Mouse (Mus musculus) kidney, adult 2 months (tissue): Measurements from ENCODE around the gene Gpr88. TPM values are rescaled to one million over a fixed set of nuclear protein-coding genes. Genes with fewer than 3 reads are reported as not detected.
A peak's percentile ranks its signal among the peaks of the same experiment; 100 is the strongest.

Experiments
- DNase-seq: peaks from one replicate; pipeline ENCODE4 v3.0.0; 2021
- H3K27ac ChIP-seq: fragments of 200-500 bp; 2 replicates; pipeline ENCODE4 v1.5.1; 2012; ENCODE audit warnings: low read depth, low read length, control low read depth, inconsistent platforms; ENCODE audit not compliant: insufficient read depth
- H3K27me3 ChIP-seq: fragments of 200-500 bp; replicated peaks from 2 replicates; pipeline ENCODE4 v1.6.1; 2012; ENCODE audit warnings: mild to moderate bottlenecking, moderate library complexity, low read length, inconsistent platforms; ENCODE audit not compliant: control insufficient read depth, insufficient read depth
- H3K36me3 ChIP-seq: fragments of 200-500 bp; 2 replicates; pipeline ENCODE4 v1.6.1; 2012; ENCODE audit warnings: mild to moderate bottlenecking, moderate library complexity, low read length, inconsistent platforms; ENCODE audit not compliant: control insufficient read depth, insufficient read depth
- H3K4me1 ChIP-seq: fragments of 200-500 bp; 2 replicates; pipeline ENCODE4 v1.6.1; 2011; ENCODE audit warnings: low read length; ENCODE audit not compliant: control insufficient read depth, insufficient read depth
- H3K4me3 ChIP-seq: fragments of 200-500 bp; 2 replicates; pipeline ENCODE4 v1.5.1; 2011; ENCODE audit warnings: mild to moderate bottlenecking, low read depth, low read length, control low read depth; ENCODE audit not compliant: insufficient read depth
- CTCF ChIP-seq: fragments of 200-500 bp; conservative IDR thresholded peaks from 2 replicates; pipeline ENCODE4 v1.5.1; 2011; ENCODE audit warnings: low read depth, mild to moderate bottlenecking, control low read depth, low read length, moderate library complexity, mixed read lengths; ENCODE audit not compliant: insufficient read depth, insufficient read length
- POLR2A ChIP-seq: fragments of 200-500 bp; IDR thresholded peaks from one replicate; pipeline ENCODE4 v1.6.1; 2011; ENCODE audit warnings: low read depth, low read length, control low read depth
- WGBS: fragments of 180-500 bp; shearing (Covaris S2); methylation state at CpG from one replicate; pipeline ENCODE4 v1.1.7; 2018; 5-methylcytosine and 5-hydroxymethylcytosine counted together
- polyA plus RNA-seq: library from polyadenylated mRNA; depleted of rRNA; stranded (reverse); fragments of >200 nt; gene quantifications from 2 replicates; pipeline ENCODE4 v1.2.3, GENCODE M21; 2012; rRNA removed

The Gpr88 gene
- 0.39 and 0.80 TPM in 2 replicates for polyA plus RNA-seq

DNA sequence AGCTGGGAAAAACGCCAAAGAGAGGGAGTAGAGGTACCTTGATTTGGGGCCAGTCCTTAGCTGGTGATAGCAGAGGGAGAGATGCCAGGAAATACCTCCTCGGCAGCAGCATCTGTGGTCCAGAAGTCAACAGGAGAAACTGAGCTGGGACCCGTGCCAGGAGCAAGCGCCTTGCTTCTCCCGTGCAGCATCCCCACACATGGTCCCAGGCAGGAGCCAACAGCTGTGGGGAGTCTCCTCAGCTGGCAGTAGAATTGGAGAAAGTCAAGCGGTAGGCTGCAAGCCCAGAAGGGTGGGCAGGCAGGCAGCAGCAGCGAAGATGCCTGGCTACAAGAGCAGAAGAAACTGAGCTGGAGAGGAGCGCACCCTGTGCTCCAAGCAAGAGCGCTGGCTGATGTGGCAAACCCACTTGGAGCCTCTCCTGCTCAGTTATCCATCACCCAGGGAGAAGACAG is at the start of gene Gpr88:
Gene Gpr88, minus strand, starts transcription at position 427 of the 455 bp plus-strand sequence.
- DNase-seq, result peak; percentile 51
- TF ChIP-seq CTCF (no peak), POLR2A (no peak)
- peak within 1 kb of the TSS; percentile 46 for H3K4me3 ChIP-seq
- no peaks in the 10 kb centered on the region for H3K36me3 ChIP-seq
- H3K27ac ChIP-seq, result no peak within 1 kb of the TSS
- 5% methylated on average over 9 of the region's 9 CpGs for WGBS
- 0 out of 2 replicates have a peak, but pooled peaks cover 5% of the 10 kb centered on the region for H3K27me3 ChIP-seq
- H3K4me1 ChIP-seq, result no peaks in the 10 kb centered on the region

DNA sequence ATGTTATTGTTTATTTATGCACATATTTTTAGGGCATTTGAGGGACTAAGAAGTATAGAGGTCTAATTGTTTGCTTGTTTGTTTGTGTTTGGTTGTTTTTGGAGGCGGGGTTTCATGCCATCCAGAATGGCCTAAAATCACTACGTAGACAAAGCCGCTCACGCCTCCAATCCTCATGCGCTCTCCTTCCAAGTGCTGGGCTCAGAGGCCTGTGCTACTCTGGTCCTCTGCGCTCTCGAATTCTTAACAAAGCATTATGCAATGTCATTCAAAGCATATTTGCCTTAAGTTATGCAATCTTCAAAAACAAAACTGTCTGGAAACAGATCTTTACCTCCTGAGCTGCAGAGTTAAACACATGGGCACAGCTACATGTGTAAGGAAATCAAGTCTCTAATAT is 49.3 kb upstream of the Gpr88 start:
- TF ChIP-seq CTCF (no peak), POLR2A (no peak)
- H3K4me1 ChIP-seq, result no peaks in the 10 kb centered on the region
- no peak overlapping the region for H3K27ac ChIP-seq
- no peaks in the 10 kb centered on the region for H3K27me3 ChIP-seq
- no peak for DNase-seq
- H3K4me3 ChIP-seq, result no peak overlapping the region
- H3K36me3 ChIP-seq, result peaks cover 4% of the 10 kb centered on the region
- 96% methylated on average over 7 of the region's 7 CpGs for WGBS

DNA sequence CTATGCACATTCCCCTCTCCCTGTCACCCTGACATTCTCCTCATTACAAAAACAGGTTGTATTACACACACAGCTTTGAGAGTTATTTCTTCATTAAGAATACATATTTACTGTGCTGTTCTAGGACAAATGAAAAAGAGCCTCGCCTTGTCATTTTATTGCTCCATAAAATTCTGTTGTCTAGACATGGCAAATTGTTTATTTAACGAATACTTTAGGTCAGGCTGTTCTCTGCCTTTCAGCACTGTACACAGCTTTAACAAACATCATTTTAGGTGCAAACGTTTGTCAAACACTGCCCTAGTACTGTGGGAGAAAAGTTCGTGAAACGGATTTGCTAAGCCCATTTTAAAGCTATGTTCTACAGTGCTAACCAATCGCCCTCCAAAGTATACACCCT is 48.5 kb upstream of the Gpr88 start:
- WGBS, result 68% methylated on average over 6 of the region's 6 CpGs
- TF ChIP-seq CTCF (no peak), POLR2A (no peak)
- H3K4me3 ChIP-seq, result no peak overlapping the region
- DNase-seq, result no peak
- peaks cover 6% of the 10 kb centered on the region for H3K36me3 ChIP-seq
- H3K27me3 ChIP-seq, result no peaks in the 10 kb centered on the region
- H3K4me1 ChIP-seq, result no peaks in the 10 kb centered on the region
- no peak overlapping the region for H3K27ac ChIP-seq

DNA sequence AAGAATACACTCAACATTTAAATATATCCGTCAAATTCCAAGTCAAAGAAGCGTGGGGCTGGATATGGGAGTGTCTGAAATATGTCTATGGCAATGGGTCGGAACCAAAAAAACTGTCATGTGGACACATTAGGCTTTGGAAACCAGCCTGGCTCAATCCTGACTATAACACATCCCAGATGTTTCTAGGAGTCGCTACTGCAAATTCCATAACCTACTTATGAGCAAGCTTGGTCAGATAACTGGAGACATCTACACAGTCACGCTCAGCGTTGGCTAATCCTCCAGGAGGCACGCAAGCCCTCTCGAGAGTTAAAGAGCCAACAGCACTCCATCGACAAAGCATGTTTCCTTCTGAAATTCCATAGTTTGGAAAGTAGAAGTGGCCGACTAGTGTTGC is 45.4 kb upstream of the Gpr88 start:
- Histone ChIP-seq H3K4me1 (no peaks in the 10 kb centered on the region), H3K4me3 (no peak overlapping the region), H3K36me3 (peaks cover 6% of the 10 kb centered on the region; the same call in 1 of the 2 replicates), H3K27me3 (no peaks in the 10 kb centered on the region), H3K27ac (no peak overlapping the region)
- DNase-seq, result no peak
- no peak for TF ChIP-seq POLR2A
- no peak for TF ChIP-seq CTCF
- WGBS, result 84% methylated on average over 10 of the region's 10 CpGs

DNA sequence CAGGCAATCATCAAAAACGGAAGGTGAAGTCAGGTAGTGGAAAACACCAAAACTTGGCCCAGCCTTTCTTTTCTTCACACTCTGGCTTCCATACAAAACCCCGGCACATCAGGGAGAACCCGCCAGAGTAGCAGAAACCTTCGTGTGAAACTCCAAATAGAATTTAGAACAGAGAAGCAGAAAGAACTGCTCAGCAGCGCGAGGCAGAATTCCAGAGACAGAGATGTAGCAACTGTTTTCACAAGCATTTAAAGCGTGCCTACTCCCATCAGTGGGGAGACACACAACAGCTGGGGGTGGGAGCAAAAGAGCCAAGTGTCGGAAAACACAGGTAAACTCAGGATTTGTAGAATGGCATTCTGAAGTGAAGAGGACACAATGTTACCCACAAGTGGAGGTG is 44.7 kb upstream of the Gpr88 start:
- Histone ChIP-seq H3K4me1 (no peaks in the 10 kb centered on the region), H3K36me3 (peaks cover 6% of the 10 kb centered on the region; the same call in 1 of the 2 replicates), H3K4me3 (no peak overlapping the region), H3K27ac (no peak overlapping the region), H3K27me3 (no peaks in the 10 kb centered on the region)
- WGBS, result 83% methylated on average over 8 of the region's 8 CpGs
- no peak for TF ChIP-seq CTCF
- TF ChIP-seq POLR2A, result no peak
- no peak for DNase-seq

DNA sequence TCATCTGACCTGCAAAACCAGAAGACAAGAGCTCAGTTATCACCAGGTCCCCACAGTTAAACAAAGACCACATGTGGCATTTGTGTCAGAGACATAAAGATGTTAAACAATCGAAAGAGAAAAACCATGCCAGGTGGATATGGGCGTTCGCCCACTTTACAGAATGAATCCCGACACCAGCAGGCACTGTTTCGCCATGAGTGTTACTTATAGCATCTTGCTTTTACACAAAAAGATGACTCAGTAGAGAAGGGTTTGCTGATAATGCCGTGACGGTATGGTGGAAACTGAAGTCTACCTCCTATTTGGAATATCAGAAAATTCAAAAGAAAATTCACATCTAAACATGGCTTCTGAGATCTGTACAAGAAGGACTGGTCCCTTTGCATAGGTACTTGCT is 43.9 kb upstream of the Gpr88 start:
- no peaks in the 10 kb centered on the region for H3K4me1 ChIP-seq
- no peak for DNase-seq
- 98% methylated on average over 7 of the region's 7 CpGs for WGBS
- peaks cover 5% of the 10 kb centered on the region; the same call in 1 of the 2 replicates for H3K36me3 ChIP-seq
- TF ChIP-seq CTCF, result no peak
- no peak for TF ChIP-seq POLR2A
- H3K27ac ChIP-seq, result no peak overlapping the region
- H3K27me3 ChIP-seq, result no peaks in the 10 kb centered on the region
- no peak overlapping the region for H3K4me3 ChIP-seq

DNA sequence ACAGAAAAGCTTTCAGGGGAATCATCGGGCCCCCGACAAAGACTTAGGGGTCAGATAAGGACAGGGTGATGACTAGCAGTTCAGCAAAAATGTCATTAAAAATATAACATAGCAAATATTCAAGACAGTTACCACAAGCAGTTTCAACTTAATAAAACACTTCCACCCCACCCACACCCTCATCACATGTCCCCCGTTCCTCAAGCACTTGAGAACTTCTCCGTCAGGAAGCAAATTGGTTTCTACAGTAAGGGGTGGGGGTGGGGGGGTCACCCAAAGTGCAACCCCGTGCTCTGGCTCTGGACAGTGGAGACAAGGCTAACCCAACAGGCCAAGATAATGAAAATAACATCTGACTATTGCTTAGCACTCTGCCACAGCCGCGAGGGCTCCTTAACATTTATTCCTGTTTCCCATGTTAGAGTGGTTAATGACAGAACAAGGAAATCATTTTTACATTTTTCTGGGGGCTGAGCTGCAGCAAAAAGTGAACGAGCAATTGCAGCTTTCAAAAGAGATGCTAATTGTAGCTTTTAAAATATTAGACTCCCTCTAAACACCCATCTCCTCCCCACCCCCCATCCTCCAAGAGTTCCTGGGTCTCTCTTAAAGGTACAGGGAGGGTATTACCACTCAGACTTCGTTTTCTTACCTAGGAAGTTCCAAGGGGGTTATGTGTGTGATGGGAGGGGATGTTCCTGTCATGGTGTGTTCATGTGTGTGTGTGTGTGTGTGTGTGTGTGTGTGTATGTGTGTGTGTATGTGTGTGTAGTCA is 36.9 kb upstream of the Gpr88 start:
- H3K4me1 ChIP-seq, result no peaks in the 10 kb centered on the region
- no peak overlapping the region for H3K4me3 ChIP-seq
- no peak for DNase-seq
- no peak for TF ChIP-seq POLR2A
- no peak for TF ChIP-seq CTCF
- peaks cover 2% of the 10 kb centered on the region; the same call in 1 of the 2 replicates for H3K36me3 ChIP-seq
- 82% methylated on average over 9 of the region's 9 CpGs for WGBS
- no peaks in the 10 kb centered on the region for H3K27me3 ChIP-seq
- H3K27ac ChIP-seq, result no peak overlapping the region

DNA sequence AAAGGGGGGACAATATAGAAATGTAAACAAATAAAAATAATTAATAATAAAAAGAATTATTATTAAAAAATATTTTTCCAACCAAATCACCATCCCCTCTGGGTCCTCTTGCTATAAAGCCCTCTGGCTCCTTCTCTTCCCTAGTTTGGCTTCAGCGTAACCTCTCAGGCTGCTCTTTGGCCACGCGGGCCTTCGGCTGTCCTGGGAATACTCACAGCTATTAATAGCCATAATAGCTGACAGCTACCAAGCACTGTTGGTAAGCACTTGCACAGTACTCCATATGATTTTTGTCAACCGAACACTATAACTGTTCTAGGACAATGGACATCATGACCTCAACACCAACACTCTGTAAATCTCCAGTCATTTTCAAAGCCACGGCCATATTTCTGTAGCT is 35.5 kb upstream of the Gpr88 start:
- no peak overlapping the region for H3K27ac ChIP-seq
- no peaks in the 10 kb centered on the region for H3K27me3 ChIP-seq
- peak; percentile 14 for DNase-seq
- H3K4me3 ChIP-seq, result no peak overlapping the region
- 82% methylated on average over 6 of the region's 6 CpGs for WGBS
- H3K36me3 ChIP-seq, result peaks cover 2% of the 10 kb centered on the region; the same call in 1 of the 2 replicates
- TF ChIP-seq CTCF (no peak), POLR2A (no peak)
- no peaks in the 10 kb centered on the region for H3K4me1 ChIP-seq
